In the genomic region with DNA sequence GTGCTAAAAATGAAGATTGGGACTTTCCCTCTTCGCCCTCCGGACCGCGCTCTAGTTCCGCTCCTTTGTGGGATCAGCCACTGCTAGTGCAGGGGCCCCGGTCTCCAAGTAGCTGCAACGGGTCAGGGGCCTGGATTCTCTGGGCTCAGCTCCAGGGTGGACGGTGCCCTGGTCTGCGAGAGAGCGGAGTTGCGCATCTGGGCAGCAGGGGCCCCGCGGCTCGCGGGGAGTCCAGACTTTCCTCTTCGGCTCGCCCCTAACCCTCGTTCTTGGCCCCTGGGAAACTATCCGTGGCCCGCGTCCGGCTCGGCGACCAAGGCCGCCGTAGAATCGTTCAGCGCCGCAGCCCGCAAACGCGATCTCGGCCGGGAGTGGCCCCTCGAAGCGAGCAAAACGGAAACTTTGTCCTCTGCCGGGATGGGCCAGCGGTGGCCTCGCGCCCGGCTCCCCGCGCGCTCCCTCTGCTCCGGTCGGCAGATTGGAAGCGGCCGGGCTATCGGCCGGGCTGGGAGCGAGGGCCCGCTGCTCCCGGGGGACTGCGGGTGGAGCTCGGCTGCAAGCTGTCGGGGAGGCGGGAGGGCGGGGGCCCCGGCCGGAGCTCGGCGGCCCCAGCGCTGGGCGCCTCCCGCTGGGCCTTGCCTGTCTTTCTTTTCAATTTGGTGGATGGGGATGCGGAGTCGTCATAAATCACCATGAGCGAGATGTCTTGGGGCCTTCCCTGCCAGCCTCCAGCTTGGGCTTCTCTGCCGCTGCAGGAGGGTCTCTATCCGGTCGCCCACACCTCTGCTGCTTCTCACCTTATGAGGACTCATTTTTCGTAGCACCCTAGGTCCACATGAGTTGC, we compare ENCODE assay signal across 9 mouse cellular contexts. TPM values are rescaled to one million over a fixed set of nuclear protein-coding genes. Genes with fewer than 3 reads are reported as not detected.
DNase-seq lines count a peak whose midpoint lies in the region; ATAC-seq lines count a peak whose summit lies in the region.
"Had no signal": no experiment of that assay in that cellular context is flagged by ENCODE, and none has a peak within 500 bp of the region (broad histone marks: within the 10 kb centered on the region; RNA-seq: fewer than 3 reads in every experiment).

No protein-coding gene starts in this region.

- under 1% methylated on average over 65 of the region's 73 CpGs for WGBS in hindbrain, embryonic 15.5 days
- whole genome bisulfite sequencing in neural tube, embryonic 11.5 days, result under 1% methylated on average over 72 of the region's 73 CpGs

- H3K27me3 ChIP-seq in hindbrain, embryonic 15.5 days, result peaks cover 80% of the 10 kb centered on the region
- H3K27me3 ChIP-seq in neural tube, embryonic 11.5 days (ENCODE audit: control insufficient read depth, insufficient read depth, low read length), result peaks cover 89% of the 10 kb centered on the region

- peak overlapping the region; percentile 27 for H3K4me3 ChIP-seq in hindbrain, embryonic 15.5 days
- peak overlapping the region; percentile 29 for H3K4me3 ChIP-seq in neural tube, embryonic 11.5 days (ENCODE audit: low read depth, low read length)

- peak overlapping the region; percentile 36 for H3K4me2 ChIP-seq in hindbrain, embryonic 15.5 days
- peak overlapping the region; percentile 45 for H3K4me2 ChIP-seq in neural tube, embryonic 11.5 days (ENCODE audit: low read depth)

- peak overlapping the region; percentile 25; the same call in 1 of the 2 replicates for H3K9ac ChIP-seq in hindbrain, embryonic 15.5 days
- H3K9ac ChIP-seq in neural tube, embryonic 11.5 days (ENCODE audit: low read length), result 0 out of 2 replicates have a peak overlapping the region, but pooled peaks have one; percentile 18

- no peaks in the 10 kb centered on the region for H3K9me3 ChIP-seq in hindbrain, embryonic 15.5 days
- H3K9me3 ChIP-seq in neural tube, embryonic 11.5 days (ENCODE audit: control insufficient read depth, low read length), result no peaks in the 10 kb centered on the region

- intact Hi-C loops in left cerebral cortex, postnatal 4 days (cut with DNase I), result loop anchor here (10.0 kb wide), 1 partner anchor 163 kb away; no protein-coding TSS in a partner anchor
- intact Hi-C loops in left cerebral cortex, postnatal 25 days (cut with DNase I), result no loop called here

- DNase-seq in left cerebral cortex, postnatal 4 days, result peak; percentile 89
- DNase-seq in left cerebral cortex, postnatal 25 days (ENCODE audit: low spot score in 2 of 2), result no peak
- peak; percentile 54 for DNase-seq in embryo, embryonic 11 days
- DNase-seq in neural tube, embryonic 11.5 days (ENCODE audit: low spot score), result peak; percentile 73
- no peak for DNase-seq in right cerebral cortex, postnatal 25 days
- DNase-seq in right cerebral cortex, postnatal 4 days, result no peak
- no peak for DNase-seq in ovary, postnatal 36 days (ENCODE audit: low spot score)

- ATAC-seq in hindbrain, embryonic 15.5 days (ENCODE audit: low FRiP score, low read depth), result no peak
- ATAC-seq in neural tube, embryonic 11.5 days (ENCODE audit: insufficient read depth, low FRiP score, low TSS enrichment), result peak; percentile 53; the same call in 1 of the 2 replicates

- peaks cover 9% of the 10 kb centered on the region for H3K4me1 ChIP-seq in hindbrain, embryonic 15.5 days (replicated peaks)
- H3K4me1 ChIP-seq in neural tube, embryonic 11.5 days (ENCODE audit: control insufficient read depth, insufficient read depth, low read length), result peaks cover 7% of the 10 kb centered on the region

- H3K27ac ChIP-seq in hindbrain, embryonic 15.5 days (replicated peaks), result peak overlapping the region; percentile 66
- H3K27ac ChIP-seq in neural tube, embryonic 11.5 days (ENCODE audit: low read depth, low read length), result 0 out of 2 replicates have a peak overlapping the region, but pooled peaks have one; percentile 8

- no peaks in the 10 kb centered on the region for H3K36me3 ChIP-seq in hindbrain, embryonic 15.5 days
- H3K36me3 ChIP-seq in neural tube, embryonic 11.5 days (ENCODE audit: control insufficient read depth, insufficient read depth, low read length), result no peaks in the 10 kb centered on the region

RNA-seq across cellular contexts. Expression of gene Barhl1, which starts 1.3 kb away (rescaled TPM):
- total RNA-seq in left cerebral cortex, postnatal 4 days (2021), result under 1 TPM; 0.20 to 0.34 TPM
- total RNA-seq in left cerebral cortex, postnatal 25 days (2021), result not detected
- polyA plus RNA-seq in hindbrain, embryonic 15.5 days (2015; fragmentation: Nextera tagmentation; extraction: Ambion mirVana), result 43.3 and 60.4 TPM in 2 replicates
- polyA plus RNA-seq in neural tube, embryonic 11.5 days (2014; fragmentation: Nextera tagmentation; extraction: Ambion mirVana), result 9.2 and 10.2 TPM in 2 replicates
- polyA plus RNA-seq: intestine, embryonic 14.5 days had no signal

Comparison
In these comparisons a context has a peak if more than half of its experiments do, and no peak if none do; other contexts are left out.
1. DNase-seq: peak in left cerebral cortex, postnatal 4 days (single experiment), embryo, embryonic 11 days (single experiment) and neural tube, embryonic 11.5 days (single experiment); none in left cerebral cortex, postnatal 25 days (0 of 2), right cerebral cortex, postnatal 25 days (single experiment), right cerebral cortex, postnatal 4 days (single experiment) and ovary, postnatal 36 days (single experiment).